Mouse (Mus musculus) brown adipose tissue, adult 24 weeks (tissue): ENCODE data around the gene Gpr18. TPM values are rescaled to one million over a fixed set of nuclear protein-coding genes. Genes with fewer than 3 reads are reported as not detected.

Source experiments
- H3K27ac ChIP-seq: fragments of 200-500 bp; replicated peaks from 2 replicates; pipeline ENCODE4 v1.5.1; 2012; ENCODE audit warnings: low read depth, mild to moderate bottlenecking, low read length
- H3K4me1 ChIP-seq: fragments of 200-500 bp; 2 replicates; pipeline ENCODE4 v1.6.1; 2012; ENCODE audit warnings: low read length, mixed read lengths; ENCODE audit not compliant: control insufficient read depth, insufficient read depth, insufficient read length
- H3K4me3 ChIP-seq: fragments of 200-500 bp; 2 replicates; pipeline ENCODE4 v1.5.1; 2012; ENCODE audit warnings: low read depth, mild to moderate bottlenecking, low read length, moderate library complexity; ENCODE audit not compliant: insufficient read depth
- polyA plus RNA-seq: library from polyadenylated mRNA; stranded (reverse); fragments of >200 nt; gene quantifications from 2 replicates; pipeline ENCODE4 v1.2.4, GENCODE M21; 2012; ENCODE audit not compliant: missing spikeins, insufficient read depth, insufficient read length

Gpr18 gene
- polyA plus RNA-seq, 1 experiment, result not detected

DNA sequence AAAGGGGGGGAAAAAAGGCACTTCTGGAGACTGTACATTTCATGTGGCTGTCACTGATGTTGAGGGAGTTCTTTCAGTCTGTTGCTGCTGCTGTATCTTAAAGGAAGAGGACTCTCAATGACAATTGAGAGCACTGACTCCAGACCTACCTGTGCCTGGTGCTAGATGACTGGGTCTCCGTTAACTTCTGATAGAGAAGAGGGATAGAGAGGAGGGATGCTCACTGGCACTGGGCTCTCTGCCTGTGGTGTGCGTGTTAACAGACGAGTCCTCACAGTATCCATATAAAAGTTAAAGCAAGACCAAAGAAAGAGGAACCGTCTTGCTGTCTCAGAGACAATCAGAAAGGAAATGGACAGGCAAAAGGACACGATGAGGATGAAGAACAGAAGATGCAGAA, 40.7 kb upstream of the Gpr18 start:
- H3K4me3 ChIP-seq, result no peak overlapping the region
- H3K27ac ChIP-seq, result no peak overlapping the region; the same call in 1 of the 2 replicates
- H3K4me1 ChIP-seq, result peaks cover 10% of the 10 kb centered on the region; the same call in 1 of the 2 replicates

- Histone ChIP-seq H3K4me1 (peaks cover 3% of the 10 kb centered on the region; the same call in 1 of the 2 replicates), H3K4me3 (no peak overlapping the region), H3K27ac (no peak overlapping the region)
These were observed 39.7 kb upstream of the Gpr18 start for GRCm38 (mm10) chr14:121955176-121955795.

GRCm38 (mm10) chr14:121954608-121955007, 39.0 kb upstream of the Gpr18 start:
- H3K4me3 ChIP-seq, result no peak overlapping the region
- peaks cover 5% of the 10 kb centered on the region; the same call in 1 of the 2 replicates for H3K4me1 ChIP-seq
- H3K27ac ChIP-seq, result no peak overlapping the region

DNA sequence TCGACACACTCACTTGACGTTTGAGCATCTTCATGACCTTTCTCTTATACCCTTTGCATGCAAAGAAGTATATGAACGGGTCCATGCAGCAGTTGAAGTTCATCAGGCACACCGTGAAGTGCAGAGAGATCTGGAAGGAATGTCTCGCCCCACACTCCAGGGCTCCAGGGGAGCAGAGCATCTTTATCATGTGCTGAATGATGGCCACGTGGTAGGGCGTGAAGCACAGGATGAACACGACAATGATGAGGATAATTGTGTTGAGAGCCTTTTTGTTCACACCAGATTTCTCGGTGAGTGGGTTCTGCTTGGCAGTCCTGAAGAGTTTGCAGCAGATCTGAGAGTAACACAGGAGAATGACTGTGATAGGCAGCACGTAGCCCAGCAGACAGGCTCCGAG, 38.5 kb upstream of the Gpr18 start:
- Histone ChIP-seq H3K4me3 (no peak overlapping the region), H3K4me1 (peaks cover 9% of the 10 kb centered on the region; the same call in 1 of the 2 replicates), H3K27ac (no peak overlapping the region)

- Histone ChIP-seq H3K4me1 (peaks cover 7% of the 10 kb centered on the region; the same call in 1 of the 2 replicates), H3K4me3 (no peak overlapping the region), H3K27ac (no peak overlapping the region)
These were observed 36.4 kb upstream of the Gpr18 start for GRCm38 (mm10) chr14:121952046-121952400.

DNA sequence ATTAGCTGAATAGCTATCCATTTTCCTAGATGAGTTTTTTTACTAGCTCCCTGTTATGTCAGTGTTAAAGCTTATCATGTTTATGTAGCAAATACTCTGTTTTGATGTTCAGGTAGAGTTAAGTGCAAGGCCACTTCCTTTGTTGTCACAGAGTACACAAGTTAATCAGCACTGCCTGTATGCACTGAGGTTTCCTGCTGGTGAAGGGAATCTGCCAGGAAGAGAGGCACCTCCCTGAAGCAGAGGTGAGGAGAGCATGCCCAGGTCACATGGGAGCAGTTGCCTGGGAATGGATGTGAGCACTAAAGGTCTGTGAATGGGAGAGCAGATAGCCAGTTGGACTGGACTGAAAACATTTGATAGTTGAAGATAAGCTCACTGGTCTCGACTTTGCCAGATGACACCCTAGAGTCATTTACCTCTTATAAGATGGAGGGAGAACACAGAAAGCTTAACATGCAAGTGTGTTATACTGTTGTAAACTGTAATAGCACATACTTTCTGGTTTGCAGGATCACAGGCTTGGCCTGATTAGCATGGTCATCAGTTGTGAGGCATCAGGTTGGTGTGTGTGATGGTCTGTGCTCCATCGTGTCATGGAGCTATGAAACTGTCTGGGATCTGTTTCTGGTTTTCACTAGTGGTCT, 35.9 kb upstream of the Gpr18 start:
- H3K27ac ChIP-seq, result no peak overlapping the region
- peaks cover 7% of the 10 kb centered on the region; the same call in 1 of the 2 replicates for H3K4me1 ChIP-seq
- H3K4me3 ChIP-seq, result no peak overlapping the region

- H3K4me1 ChIP-seq, result peaks cover 7% of the 10 kb centered on the region; the same call in 1 of the 2 replicates
- H3K4me3 ChIP-seq, result no peak overlapping the region
- H3K27ac ChIP-seq, result no peak overlapping the region
These were observed 34.3 kb upstream of the Gpr18 start for GRCm38 (mm10) chr14:121949897-121950296.

- Histone ChIP-seq H3K4me1 (peaks cover 7% of the 10 kb centered on the region; the same call in 1 of the 2 replicates), H3K4me3 (no peak overlapping the region), H3K27ac (no peak overlapping the region)
These were observed 33.9 kb upstream of the Gpr18 start for GRCm38 (mm10) chr14:121949436-121949835.

DNA sequence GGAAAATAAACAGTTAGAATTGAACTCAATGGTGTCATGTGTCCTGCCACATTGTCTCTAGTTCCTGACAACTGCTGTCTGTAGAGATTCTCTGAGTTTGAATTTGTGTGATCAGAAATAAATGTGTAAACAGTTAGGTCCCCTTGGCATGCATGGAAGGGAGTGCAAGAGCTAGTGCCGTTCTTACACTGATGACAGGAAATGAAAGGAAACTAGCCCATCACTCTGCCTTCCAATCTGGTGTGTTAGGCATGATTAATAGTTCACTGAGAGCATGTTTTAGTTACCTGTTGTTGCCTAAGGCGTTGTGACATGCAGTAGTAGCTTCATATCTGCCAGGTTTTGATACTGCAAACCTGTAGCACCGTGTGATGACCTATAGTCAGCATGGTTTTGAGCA, 32.4 kb upstream of the Gpr18 start:
- Histone ChIP-seq H3K4me3 (no peak overlapping the region), H3K4me1 (peaks cover 7% of the 10 kb centered on the region; the same call in 1 of the 2 replicates)

GRCm38 (mm10) chr14:121947201-121947760, 31.7 kb upstream of the Gpr18 start:
- Histone ChIP-seq H3K4me3 (no peak overlapping the region), H3K27ac (no peak overlapping the region), H3K4me1 (peaks cover 7% of the 10 kb centered on the region; the same call in 1 of the 2 replicates)

More for the DNA sequence above, 32.4 kb upstream of the Gpr18 start:
- H3K27ac ChIP-seq, result no peak overlapping the region

GRCm38 (mm10) chr14:121946728-121947127, 31.1 kb upstream of the Gpr18 start:
- no peak overlapping the region for H3K4me3 ChIP-seq
- H3K27ac ChIP-seq, result no peak overlapping the region
- H3K4me1 ChIP-seq, result peaks cover 7% of the 10 kb centered on the region; the same call in 1 of the 2 replicates

- Histone ChIP-seq H3K4me3 (no peak overlapping the region), H3K27ac (no peak overlapping the region), H3K4me1 (peaks cover 7% of the 10 kb centered on the region; the same call in 1 of the 2 replicates)
These were observed 30.6 kb upstream of the Gpr18 start for GRCm38 (mm10) chr14:121946131-121946530.

DNA sequence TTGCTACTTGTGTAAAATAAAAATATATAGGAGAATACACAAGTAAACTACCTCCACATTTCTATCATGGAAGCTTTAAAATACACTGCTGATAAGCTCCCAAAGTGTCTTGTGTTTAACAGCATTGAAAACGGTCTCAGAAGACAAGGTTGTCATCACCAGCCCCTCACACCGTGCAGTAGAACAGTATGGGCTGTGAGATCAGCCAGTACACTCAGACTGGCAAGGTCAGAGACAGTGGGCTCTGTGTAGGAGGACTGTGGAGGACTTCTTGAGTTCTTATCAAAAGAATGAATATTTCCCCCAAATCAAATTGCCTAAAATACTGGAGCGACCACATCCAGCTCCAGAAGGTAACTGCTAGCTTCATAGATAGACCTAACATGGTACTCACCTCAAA, 24.0 kb upstream of the Gpr18 start:
- Histone ChIP-seq H3K4me1 (peaks cover 3% of the 10 kb centered on the region; the same call in 1 of the 2 replicates), H3K4me3 (no peak overlapping the region), H3K27ac (no peak overlapping the region; the same call in 1 of the 2 replicates)

DNA sequence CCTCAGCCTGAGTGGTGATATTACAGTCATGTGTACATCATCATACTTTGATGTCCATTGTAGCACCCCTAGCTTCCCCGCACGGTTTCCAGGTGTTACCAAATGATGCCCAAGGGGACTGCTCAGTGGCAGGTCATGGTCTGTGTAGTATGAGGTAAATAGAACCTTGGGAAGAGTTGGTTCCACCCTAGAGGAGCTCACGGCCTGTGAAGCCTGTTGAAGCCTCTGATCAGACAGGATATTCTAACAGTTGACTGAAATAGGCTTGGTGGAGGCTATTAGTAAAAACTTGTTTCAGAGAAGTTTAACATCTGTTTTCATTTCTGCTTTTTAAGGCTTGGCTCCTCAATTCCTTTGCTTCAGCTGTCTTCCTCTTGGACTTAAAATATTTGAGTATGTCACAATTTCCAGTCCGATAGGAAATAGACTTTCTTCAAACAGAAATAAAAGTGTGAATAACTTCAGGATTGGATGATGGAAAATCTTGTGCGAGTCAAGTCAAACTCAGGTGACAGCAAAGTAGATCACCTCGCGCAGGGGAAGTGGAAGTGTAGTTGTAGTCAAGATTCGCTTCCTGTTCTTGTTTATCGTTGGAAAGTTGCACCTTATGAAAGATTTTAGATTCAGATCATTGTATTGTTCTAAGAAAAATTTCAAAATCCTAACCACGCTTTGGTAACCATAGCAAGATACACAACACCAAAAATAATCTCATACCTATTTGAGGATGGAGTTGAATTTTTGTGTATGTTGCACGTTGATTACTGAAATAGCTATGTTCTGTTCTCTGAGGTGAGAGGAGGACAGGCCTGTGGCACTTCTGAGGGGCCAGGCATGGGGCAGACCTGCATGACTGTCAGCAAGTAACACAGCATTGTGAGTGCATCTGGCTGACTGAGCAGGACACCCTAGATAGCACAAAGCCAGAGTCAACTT, 22.9 kb upstream of the Gpr18 start:
- H3K4me1 ChIP-seq, result peaks cover 3% of the 10 kb centered on the region; the same call in 1 of the 2 replicates
- no peak overlapping the region for H3K4me3 ChIP-seq
- peak overlapping the region; percentile 63 for H3K27ac ChIP-seq
